Mouse (Mus musculus): ENCODE measurements around the gene Fam126a. TPM values are rescaled to one million over a fixed set of nuclear protein-coding genes. Genes with fewer than 3 reads are reported as not detected.

Fam126a gene
- polyA plus RNA-seq, 1 experiment from 2014 or later = 22.5 TPM

- H3K27me3 ChIP-seq (replicated peaks) = no peaks in the 10 kb centered on the region
- no peak overlapping the region for H3K4me3 ChIP-seq (replicated peaks)
- no peak overlapping the region for H3K27ac ChIP-seq (replicated peaks)
- no peak overlapping the region for H3K4me2 ChIP-seq
- no peak overlapping the region for H3K9ac ChIP-seq (replicated peaks)
- no peaks in the 10 kb centered on the region for H3K36me3 ChIP-seq
- ATAC-seq (ENCODE audit: low FRiP score) = no peak
- H3K9me3 ChIP-seq (replicated peaks) = no peaks in the 10 kb centered on the region
- H3K4me1 ChIP-seq = peaks cover 4% of the 10 kb centered on the region; the same call in 1 of the 2 replicates
- WGBS = 41% methylated on average over 7 of the region's 7 CpGs
These were observed 110.4 kb downstream of the Fam126a start for GRCm38 (mm10) chr5:23919892-23920731.

GRCm38 (mm10) chr5:23917301-23917700, 113.2 kb downstream of the Fam126a start:
- Histone ChIP-seq H3K4me3 (replicated peaks) (no peak overlapping the region), H3K4me1 (peaks cover 4% of the 10 kb centered on the region; the same call in 1 of the 2 replicates), H3K9ac (replicated peaks) (no peak overlapping the region), H3K9me3 (replicated peaks) (no peaks in the 10 kb centered on the region), H3K4me2 (no peak overlapping the region), H3K27ac (replicated peaks) (no peak overlapping the region), H3K36me3 (no peaks in the 10 kb centered on the region), H3K27me3 (replicated peaks) (no peaks in the 10 kb centered on the region)
- WGBS = 94% methylated on average over 1 of the region's 1 CpGs
- no peak for ATAC-seq (ENCODE audit: low FRiP score)

GRCm38 (mm10) chr5:23911556-23911955, 118.9 kb downstream of the Fam126a start:
- no peak for ATAC-seq (ENCODE audit: low FRiP score)
- H3K9me3 ChIP-seq (replicated peaks) = no peaks in the 10 kb centered on the region
- H3K27me3 ChIP-seq (replicated peaks) = no peaks in the 10 kb centered on the region
- no peak overlapping the region for H3K4me3 ChIP-seq (replicated peaks)
- no peaks in the 10 kb centered on the region for H3K36me3 ChIP-seq
- H3K27ac ChIP-seq (replicated peaks) = no peak overlapping the region
- WGBS = 93% methylated on average over 1 of the region's 1 CpGs
- H3K4me1 ChIP-seq = no peaks in the 10 kb centered on the region
- H3K9ac ChIP-seq (replicated peaks) = no peak overlapping the region
- H3K4me2 ChIP-seq = no peak overlapping the region

GRCm38 (mm10) chr5:23909256-23909655, 121.2 kb downstream of the Fam126a start:
- H3K4me3 ChIP-seq (replicated peaks) = no peak overlapping the region
- H3K36me3 ChIP-seq = no peaks in the 10 kb centered on the region
- H3K9ac ChIP-seq (replicated peaks) = no peak overlapping the region
- H3K4me1 ChIP-seq = no peaks in the 10 kb centered on the region
- 94% methylated on average over 3 of the region's 3 CpGs for WGBS
- H3K27me3 ChIP-seq (replicated peaks) = no peaks in the 10 kb centered on the region
- no peak for ATAC-seq (ENCODE audit: low FRiP score)
- no peak overlapping the region for H3K27ac ChIP-seq (replicated peaks)
- H3K9me3 ChIP-seq (replicated peaks) = no peaks in the 10 kb centered on the region
- H3K4me2 ChIP-seq = no peak overlapping the region

GRCm38 (mm10) chr5:23908486-23909090, 121.9 kb downstream of the Fam126a start:
- Histone ChIP-seq H3K36me3 (no peaks in the 10 kb centered on the region), H3K9me3 (replicated peaks) (no peaks in the 10 kb centered on the region), H3K27ac (replicated peaks) (no peak overlapping the region), H3K4me3 (replicated peaks) (no peak overlapping the region), H3K9ac (replicated peaks) (no peak overlapping the region), H3K27me3 (replicated peaks) (no peaks in the 10 kb centered on the region), H3K4me1 (no peaks in the 10 kb centered on the region), H3K4me2 (no peak overlapping the region)
- ATAC-seq (ENCODE audit: low FRiP score) = no peak
- whole genome bisulfite sequencing = 62% methylated on average over 4 of the region's 4 CpGs

GRCm38 (mm10) chr5:23902221-23902620, 128.3 kb downstream of the Fam126a start:
- Histone ChIP-seq H3K4me2 (no peak overlapping the region), H3K9ac (replicated peaks) (no peak overlapping the region), H3K27ac (replicated peaks) (no peak overlapping the region), H3K4me1 (no peaks in the 10 kb centered on the region), H3K36me3 (no peaks in the 10 kb centered on the region), H3K4me3 (replicated peaks) (no peak overlapping the region), H3K9me3 (replicated peaks) (no peaks in the 10 kb centered on the region), H3K27me3 (replicated peaks) (no peaks in the 10 kb centered on the region)
- ATAC-seq (ENCODE audit: low FRiP score) = no peak
- 79% methylated on average over 2 of the region's 2 CpGs for WGBS

- Histone ChIP-seq H3K4me3 (replicated peaks) (no peak overlapping the region), H3K27me3 (replicated peaks) (no peaks in the 10 kb centered on the region), H3K9me3 (replicated peaks) (no peaks in the 10 kb centered on the region), H3K4me2 (no peak overlapping the region), H3K4me1 (no peaks in the 10 kb centered on the region), H3K27ac (replicated peaks) (no peak overlapping the region), H3K36me3 (no peaks in the 10 kb centered on the region), H3K9ac (replicated peaks) (no peak overlapping the region)
- WGBS = 79% methylated on average over 4 of the region's 4 CpGs
- ATAC-seq (ENCODE audit: low FRiP score) = no peak
These were observed 130.3 kb downstream of the Fam126a start for GRCm38 (mm10) chr5:23900190-23900589.

GRCm38 (mm10) chr5:23893864-23894771, 136.4 kb downstream of the Fam126a start:
- Histone ChIP-seq H3K9ac (replicated peaks) (no peak overlapping the region), H3K9me3 (replicated peaks) (no peaks in the 10 kb centered on the region), H3K4me2 (no peak overlapping the region), H3K27ac (replicated peaks) (no peak overlapping the region), H3K4me3 (replicated peaks) (no peak overlapping the region), H3K36me3 (no peaks in the 10 kb centered on the region), H3K27me3 (replicated peaks) (no peaks in the 10 kb centered on the region), H3K4me1 (no peaks in the 10 kb centered on the region)
- ATAC-seq (ENCODE audit: low FRiP score) = no peak
- 82% methylated on average over 11 of the region's 11 CpGs for WGBS

GRCm38 (mm10) chr5:23893156-23893863, 137.2 kb downstream of the Fam126a start:
- H3K27me3 ChIP-seq (replicated peaks) = no peaks in the 10 kb centered on the region
- no peak overlapping the region for H3K4me3 ChIP-seq (replicated peaks)
- H3K36me3 ChIP-seq = no peaks in the 10 kb centered on the region
- H3K27ac ChIP-seq (replicated peaks) = no peak overlapping the region
- no peak for ATAC-seq (ENCODE audit: low FRiP score)
- no peak overlapping the region for H3K9ac ChIP-seq (replicated peaks)
- H3K9me3 ChIP-seq (replicated peaks) = no peaks in the 10 kb centered on the region
- WGBS = 79% methylated on average over 5 of the region's 5 CpGs
- no peak overlapping the region for H3K4me2 ChIP-seq
- no peaks in the 10 kb centered on the region for H3K4me1 ChIP-seq

- Histone ChIP-seq H3K4me3 (replicated peaks) (no peak overlapping the region), H3K36me3 (no peaks in the 10 kb centered on the region), H3K9me3 (replicated peaks) (no peaks in the 10 kb centered on the region), H3K4me1 (no peaks in the 10 kb centered on the region), H3K4me2 (no peak overlapping the region), H3K9ac (replicated peaks) (no peak overlapping the region), H3K27ac (replicated peaks) (no peak overlapping the region), H3K27me3 (replicated peaks) (no peaks in the 10 kb centered on the region)
- WGBS = 46% methylated on average over 10 of the region's 10 CpGs
- no peak for ATAC-seq (ENCODE audit: low FRiP score)
These were observed 139.8 kb downstream of the Fam126a start for GRCm38 (mm10) chr5:23890734-23891133.

- H3K4me1 ChIP-seq = no peaks in the 10 kb centered on the region
- no peak overlapping the region for H3K27ac ChIP-seq (replicated peaks)
- H3K9ac ChIP-seq (replicated peaks) = no peak overlapping the region
- ATAC-seq (ENCODE audit: low FRiP score) = no peak
- no peak overlapping the region for H3K4me2 ChIP-seq
- no peaks in the 10 kb centered on the region for H3K27me3 ChIP-seq (replicated peaks)
- 73% methylated on average over 4 of the region's 4 CpGs for WGBS
- H3K4me3 ChIP-seq (replicated peaks) = no peak overlapping the region
- no peaks in the 10 kb centered on the region for H3K36me3 ChIP-seq
- no peaks in the 10 kb centered on the region for H3K9me3 ChIP-seq (replicated peaks)
These were observed 141.0 kb downstream of the Fam126a start for GRCm38 (mm10) chr5:23889461-23889860.
